Mouse (Mus musculus) heart, embryonic 14.5 days (tissue): ENCODE results near the gene Tmem136. TPM values are rescaled to one million over a fixed set of nuclear protein-coding genes. Genes with fewer than 3 reads are reported as not detected.

Source experiments
- ATAC-seq: fragments of 200-750 bp; cut with Nextera tagmentation; 2 replicates; pipeline ENCODE4 v1.8.0; 2017; ENCODE audit warnings: low read depth, moderate TSS enrichment; ENCODE audit not compliant: insufficient number of reproducible peaks, insufficient read depth, low FRiP score
- H3K27ac ChIP-seq, 2 experiments: fragments of 200-500 bp in 1 of 2; fragments of 300-500 bp in 1 of 2; sonication (generic) in 1 of 2; replicated peaks in 1 of 2; 2 replicates each; pipeline ENCODE4 v1.5.1; 2012 to 2014; ENCODE audit warnings: low read depth in 2 of 2, low read length in 2 of 2, control low read depth in 1 of 2, mild to moderate bottlenecking in 1 of 2, mixed read lengths in 1 of 2; ENCODE audit not compliant: control insufficient read depth in 1 of 2, insufficient read depth in 1 of 2
- H3K27me3 ChIP-seq: fragments of 300-500 bp; sonication (generic); 2 replicates; pipeline ENCODE4 v1.6.1; 2014; ENCODE audit warnings: mild to moderate bottlenecking, low read length, control low read depth; ENCODE audit not compliant: control insufficient read depth, insufficient read depth
- H3K36me3 ChIP-seq: fragments of 300-500 bp; sonication (generic); 2 replicates; pipeline ENCODE4 v1.6.1; 2014; ENCODE audit warnings: mild to moderate bottlenecking, control low read depth, low read length, mixed read lengths; ENCODE audit not compliant: control insufficient read depth, insufficient read depth
- H3K4me1 ChIP-seq, 2 experiments: fragments of 200-500 bp in 1 of 2; fragments of 300-500 bp in 1 of 2; sonication (generic) in 1 of 2; 2 replicates each; pipeline ENCODE4 v1.6.1; 2012 to 2014; ENCODE audit warnings: low read length in 2 of 2, control low read depth in 1 of 2, mixed read lengths in 1 of 2; ENCODE audit not compliant: control insufficient read depth in 2 of 2, insufficient read depth in 2 of 2
- H3K4me2 ChIP-seq: fragments of 300-500 bp; sonication (generic); 2 replicates; pipeline ENCODE4 v1.6.1; 2014; ENCODE audit warnings: mild to moderate bottlenecking, low read length
- H3K4me3 ChIP-seq, 2 experiments: fragments of 200-500 bp in 1 of 2; fragments of 300-500 bp in 1 of 2; sonication (generic) in 1 of 2; 2 replicates each; pipeline ENCODE4 v1.5.1; 2012 to 2014; ENCODE audit warnings: low read length in 2 of 2, mild to moderate bottlenecking in 2 of 2, control low read depth in 1 of 2, low read depth in 1 of 2, moderate library complexity in 1 of 2; ENCODE audit not compliant: control insufficient read depth in 1 of 2, insufficient read depth in 1 of 2
- H3K9ac ChIP-seq: fragments of 300-500 bp; sonication (generic); 2 replicates; pipeline ENCODE4 v1.6.1; 2014; ENCODE audit warnings: mild to moderate bottlenecking, low read length
- H3K9me3 ChIP-seq: fragments of 300-500 bp; sonication (generic); 2 replicates; pipeline ENCODE4 v1.6.1; 2016; ENCODE audit warnings: low read length, control low read depth; ENCODE audit not compliant: control insufficient read depth
- WGBS: fragments of 180-500 bp; shearing (Covaris S2); extraction: QIAGEN DNeasy Blood & Tissue Kit; methylation state at CpG from one replicate; pipeline ENCODE4 v1.1.7; 2014; 5-methylcytosine and 5-hydroxymethylcytosine counted together
- polyA plus RNA-seq: library from polyadenylated mRNA; unstranded; fragments of >200 nt; fragmentation: Nextera tagmentation; extraction: Ambion mirVana; gene quantifications from 2 replicates; pipeline ENCODE4 v1.2.1, GENCODE M21; 2014

The Tmem136 gene
- polyA plus RNA-seq, 1 experiment from 2014 or later: 15.1 TPM

DNA sequence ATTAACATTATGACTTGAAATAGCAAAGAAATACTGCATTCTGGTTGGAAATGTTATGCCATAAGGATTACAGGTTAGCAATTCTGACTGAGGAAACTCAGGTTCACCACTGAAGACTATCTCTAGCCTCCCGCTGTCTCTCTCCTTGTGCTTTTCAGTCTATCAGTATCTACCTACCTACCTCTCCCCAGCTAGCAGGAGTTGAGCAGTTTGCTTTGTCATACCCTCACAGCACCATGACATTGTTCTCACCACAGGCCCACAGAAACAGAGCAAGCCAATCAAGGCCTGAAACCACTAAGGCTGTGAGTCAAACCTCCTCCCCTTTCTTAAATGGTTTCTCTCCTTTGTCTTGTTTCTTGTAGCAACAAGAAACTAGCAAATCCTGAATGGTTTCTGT, 41.8 kb downstream of the Tmem136 start:
- ATAC-seq: no peak
- 100% methylated on average over 1 of the region's 1 CpGs for WGBS

DNA sequence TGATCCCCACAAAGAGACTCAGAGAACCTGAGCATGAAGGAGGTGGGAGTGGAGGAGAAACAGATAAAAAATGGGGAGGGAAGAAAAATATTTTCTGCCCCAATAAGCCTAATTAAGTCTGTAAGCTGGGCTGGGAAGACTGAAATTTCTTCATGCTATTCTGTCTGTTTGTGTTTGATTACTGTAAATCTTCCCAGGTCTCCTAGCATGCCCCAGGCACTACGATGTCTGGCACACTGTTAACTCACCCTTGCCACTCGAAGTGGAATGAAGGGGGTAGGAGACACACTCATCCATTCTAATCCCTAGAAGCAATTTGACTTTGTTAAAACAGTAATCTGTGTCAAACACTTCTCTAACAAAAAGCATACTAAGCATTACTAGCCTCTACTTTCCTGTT, 44.6 kb downstream of the Tmem136 start:
- peaks cover 7 to 36% of the 10 kb centered on the region in 2 experiments for H3K4me1 ChIP-seq
- H3K4me3 ChIP-seq: no peak overlapping the region
- ATAC-seq: no peak
- H3K27ac ChIP-seq: no peak overlapping the region
- H3K27me3 ChIP-seq: no peaks in the 10 kb centered on the region
- H3K4me2 ChIP-seq: no peak overlapping the region
- no peaks in the 10 kb centered on the region for H3K9me3 ChIP-seq
- H3K36me3 ChIP-seq: no peaks in the 10 kb centered on the region
- 29% methylated on average over 2 of the region's 2 CpGs for WGBS
- no peak overlapping the region for H3K9ac ChIP-seq

More for the DNA sequence above, 41.8 kb downstream of the Tmem136 start:
- Histone ChIP-seq H3K27ac (no peak overlapping the region), H3K9me3 (no peaks in the 10 kb centered on the region), H3K27me3 (no peaks in the 10 kb centered on the region), H3K4me2 (no peak overlapping the region), H3K4me3 (no peak overlapping the region), H3K4me1 (peaks cover 0 to 21% of the 10 kb centered on the region in 2 experiments; a peak in 2 of 4 replicates), H3K36me3 (no peaks in the 10 kb centered on the region), H3K9ac (no peak overlapping the region)

DNA sequence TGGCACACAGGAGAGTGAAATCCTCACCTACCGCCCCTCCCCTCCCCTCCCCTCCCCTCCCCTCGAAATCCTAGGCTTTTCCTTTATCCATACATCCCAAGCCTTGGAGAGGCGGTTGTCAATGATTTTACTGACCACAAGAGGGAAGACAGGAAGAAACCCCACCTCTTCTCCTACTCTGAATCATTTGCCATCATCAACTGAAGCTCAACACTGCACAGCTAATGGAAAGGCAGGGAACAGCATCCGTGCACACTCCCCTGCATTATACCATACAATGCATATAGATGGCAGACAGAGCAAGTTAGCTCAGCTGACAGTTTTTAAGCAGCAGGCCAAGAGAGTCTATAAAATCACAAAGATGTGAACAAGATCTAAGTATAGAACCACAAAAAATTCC, 45.2 kb downstream of the Tmem136 start:
- ATAC-seq: no peak
- H3K9ac ChIP-seq: no peak overlapping the region
- 49% methylated on average over 4 of the region's 4 CpGs for WGBS
- peaks cover 7 to 38% of the 10 kb centered on the region in 2 experiments for H3K4me1 ChIP-seq
- no peaks in the 10 kb centered on the region for H3K27me3 ChIP-seq
- no peaks in the 10 kb centered on the region for H3K9me3 ChIP-seq
- no peak overlapping the region for H3K4me3 ChIP-seq
- no peaks in the 10 kb centered on the region for H3K36me3 ChIP-seq
- no peak overlapping the region for H3K4me2 ChIP-seq
- H3K27ac ChIP-seq: no peak overlapping the region

DNA sequence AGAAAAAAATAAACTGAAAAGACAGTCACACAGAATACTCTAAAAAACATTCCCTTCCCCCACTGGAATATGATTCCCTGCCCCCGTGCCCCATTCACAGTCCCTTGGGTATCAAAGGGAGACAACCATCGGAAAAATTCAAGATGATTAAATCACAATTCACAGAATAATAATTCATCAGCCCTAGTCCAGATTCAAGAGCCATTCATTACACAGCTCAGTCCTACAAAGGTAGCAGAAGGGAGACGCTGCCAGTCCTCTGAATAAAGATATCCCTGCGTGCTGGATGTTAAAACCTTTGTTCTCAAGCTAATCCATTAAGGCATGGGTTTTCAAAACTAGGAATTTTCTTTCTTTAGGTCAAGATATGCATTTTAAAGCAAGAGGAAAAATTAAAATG, 45.8 kb downstream of the Tmem136 start:
- no peak overlapping the region for H3K4me2 ChIP-seq
- H3K27me3 ChIP-seq: no peaks in the 10 kb centered on the region
- no peaks in the 10 kb centered on the region for H3K9me3 ChIP-seq
- 84% methylated on average over 4 of the region's 4 CpGs for WGBS
- H3K36me3 ChIP-seq: no peaks in the 10 kb centered on the region
- H3K9ac ChIP-seq: no peak overlapping the region
- H3K4me1 ChIP-seq: peaks cover 7 to 35% of the 10 kb centered on the region in 2 experiments
- H3K4me3 ChIP-seq: no peak overlapping the region
- H3K27ac ChIP-seq: no peak overlapping the region
- ATAC-seq: no peak

DNA sequence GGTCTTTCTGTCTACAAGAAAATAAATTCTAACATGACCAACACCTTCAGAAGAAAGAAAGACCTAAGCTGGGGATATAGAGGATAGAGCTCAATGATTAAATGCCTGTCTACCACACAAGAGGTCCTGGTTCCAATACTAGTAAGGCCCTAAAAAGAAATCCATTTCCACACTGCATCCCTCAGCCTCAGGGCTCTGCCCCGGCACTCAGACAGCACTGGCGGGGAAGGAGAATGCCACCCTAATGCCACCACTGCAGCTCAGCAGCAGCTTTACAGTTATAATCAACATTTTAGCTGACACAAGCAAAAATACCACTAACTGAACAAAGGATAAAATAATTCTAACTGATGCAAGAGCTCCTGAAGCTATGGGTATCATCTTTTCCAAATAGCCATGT, 46.2 kb downstream of the Tmem136 start:
- WGBS: 58% methylated on average over 2 of the region's 2 CpGs
- H3K9ac ChIP-seq: no peak overlapping the region
- H3K4me3 ChIP-seq: no peak overlapping the region
- H3K27ac ChIP-seq: no peak overlapping the region
- no peaks in the 10 kb centered on the region for H3K27me3 ChIP-seq
- peaks cover 7 to 35% of the 10 kb centered on the region in 2 experiments for H3K4me1 ChIP-seq
- no peak overlapping the region for H3K4me2 ChIP-seq
- H3K36me3 ChIP-seq: no peaks in the 10 kb centered on the region
- H3K9me3 ChIP-seq: no peaks in the 10 kb centered on the region
- no peak for ATAC-seq

DNA sequence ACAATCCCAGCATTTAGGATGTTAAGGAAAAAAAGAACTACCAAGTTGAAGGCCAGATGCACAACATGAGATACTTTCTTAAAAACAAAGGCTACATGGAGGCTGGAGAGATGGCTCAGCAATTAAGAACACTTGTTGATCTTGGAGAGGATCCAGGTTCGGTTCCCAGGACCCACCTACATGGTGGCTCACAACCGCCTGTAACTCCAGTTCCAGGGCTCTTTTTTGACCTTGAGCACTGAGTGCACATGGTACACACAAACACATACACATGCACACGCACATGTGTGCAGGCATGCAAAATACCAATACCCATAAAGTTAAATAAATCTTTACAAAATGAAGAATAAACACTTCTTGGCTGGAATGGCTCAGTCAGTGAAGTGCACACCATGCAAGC, 48.5 kb downstream of the Tmem136 start:
- no peaks in the 10 kb centered on the region for H3K9me3 ChIP-seq
- 63% methylated on average over 3 of the region's 3 CpGs for WGBS
- H3K4me3 ChIP-seq: no peak overlapping the region
- no peak for ATAC-seq
- H3K4me2 ChIP-seq: no peak overlapping the region
- H3K27me3 ChIP-seq: no peaks in the 10 kb centered on the region
- no peaks in the 10 kb centered on the region for H3K36me3 ChIP-seq
- peaks cover 7 to 36% of the 10 kb centered on the region in 2 experiments for H3K4me1 ChIP-seq
- no peak overlapping the region for H3K27ac ChIP-seq
- H3K9ac ChIP-seq: no peak overlapping the region

DNA sequence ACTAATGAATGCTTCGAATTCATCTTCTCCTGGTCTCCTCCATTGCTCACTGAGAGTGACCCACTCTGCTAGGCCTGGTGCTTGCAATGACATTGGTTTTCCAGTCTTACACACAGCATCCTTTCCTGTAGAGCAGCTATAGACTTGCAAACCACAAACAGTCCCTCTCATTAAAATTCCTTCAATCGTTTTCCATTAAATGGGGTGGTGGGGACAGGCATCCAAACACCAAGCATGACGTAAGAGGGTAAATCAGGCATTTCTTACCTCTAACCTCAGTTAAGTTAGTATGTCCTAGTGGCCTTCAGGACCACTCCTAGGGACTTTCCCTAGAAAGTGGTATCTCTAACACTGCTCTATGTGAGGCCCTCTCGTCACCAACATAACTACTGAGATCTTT, 51.1 kb downstream of the Tmem136 start:
- 86% methylated on average over 4 of the region's 4 CpGs for WGBS
- no peak overlapping the region for H3K9ac ChIP-seq
- no peaks in the 10 kb centered on the region for H3K36me3 ChIP-seq
- ATAC-seq: no peak
- no peak overlapping the region for H3K4me3 ChIP-seq
- no peaks in the 10 kb centered on the region for H3K9me3 ChIP-seq
- no peaks in the 10 kb centered on the region for H3K27me3 ChIP-seq
- H3K4me1 ChIP-seq: peaks cover 7 to 28% of the 10 kb centered on the region in 2 experiments
- H3K27ac ChIP-seq: no peak overlapping the region
- H3K4me2 ChIP-seq: no peak overlapping the region

DNA sequence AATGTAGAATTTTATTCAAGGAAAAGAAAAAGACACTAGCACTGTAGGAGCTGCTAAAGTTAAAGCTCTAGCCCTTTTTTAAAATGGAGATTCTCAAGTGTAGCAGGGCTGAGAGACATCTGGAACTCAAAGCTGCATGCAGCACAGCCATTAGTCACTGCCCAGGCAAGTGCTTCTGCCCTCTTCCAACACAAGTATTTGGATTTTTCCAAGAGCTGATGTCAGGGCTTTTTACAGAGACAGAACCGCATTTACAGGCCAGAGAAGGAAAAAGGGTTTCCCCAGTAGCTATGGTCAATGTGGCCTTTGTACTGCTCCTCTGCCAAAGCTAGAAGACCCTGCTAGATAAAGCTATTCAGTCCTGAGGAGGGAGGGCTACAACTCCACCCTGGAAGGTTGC, 54.8 kb downstream of the Tmem136 start:
- Histone ChIP-seq H3K4me2 (no peak overlapping the region), H3K4me3 (no peak overlapping the region), H3K9me3 (no peaks in the 10 kb centered on the region), H3K36me3 (no peaks in the 10 kb centered on the region), H3K27ac (no peak overlapping the region), H3K9ac (no peak overlapping the region), H3K4me1 (peaks cover 0 to 10% of the 10 kb centered on the region in 2 experiments; a peak in 2 of 4 replicates), H3K27me3 (no peaks in the 10 kb centered on the region)
- 63% methylated on average over 1 of the region's 1 CpGs for WGBS
- ATAC-seq: no peak
